Mouse (Mus musculus) embryonic facial prominence, embryonic 14.5 days (tissue): ENCODE data around the gene Birc5. TPM values are rescaled to one million over a fixed set of nuclear protein-coding genes. Genes with fewer than 3 reads are reported as not detected.

Experiments used
- ATAC-seq: fragments of 200-750 bp; cut with Nextera tagmentation; 2 replicates; pipeline ENCODE4 v1.8.0; 2017; ENCODE audit warnings: low read depth, moderate number of reproducible peaks, moderate TSS enrichment
- DNase-seq: peaks from one replicate; pipeline ENCODE4 v3.0.0-alpha.2; 2015; ENCODE audit warnings: low spot score
- H3K27ac ChIP-seq: fragments of 300-500 bp; sonication (generic); replicated peaks from 2 replicates; pipeline ENCODE4 v1.5.1; 2014; ENCODE audit warnings: low read depth, mild to moderate bottlenecking, low read length, moderate library complexity
- H3K27me3 ChIP-seq: fragments of 300-500 bp; sonication (generic); replicated peaks from 2 replicates; pipeline ENCODE4 v1.6.1; 2014; ENCODE audit warnings: low read length; ENCODE audit not compliant: control insufficient read depth, insufficient read depth
- H3K36me3 ChIP-seq: fragments of 300-500 bp; sonication (generic); 2 replicates; pipeline ENCODE4 v1.6.1; 2014; ENCODE audit warnings: low read length, mixed read lengths; ENCODE audit not compliant: control insufficient read depth, insufficient read depth
- H3K4me1 ChIP-seq: fragments of 300-500 bp; sonication (generic); 2 replicates; pipeline ENCODE4 v1.6.1; 2014; ENCODE audit warnings: antibody characterized with exemption, low read length; ENCODE audit not compliant: control insufficient read depth, insufficient read depth
- H3K4me2 ChIP-seq: fragments of 300-500 bp; sonication (generic); 2 replicates; pipeline ENCODE4 v1.6.1; 2014; ENCODE audit warnings: low read depth, mild to moderate bottlenecking, low read length, moderate library complexity, mixed read lengths
- H3K4me3 ChIP-seq: fragments of 300-500 bp; sonication (generic); 2 replicates; pipeline ENCODE4 v1.5.1; 2014; ENCODE audit warnings: low read depth, mild to moderate bottlenecking, low read length
- H3K9ac ChIP-seq: fragments of 300-500 bp; sonication (generic); 2 replicates; pipeline ENCODE4 v1.6.1; 2014; ENCODE audit warnings: low read depth, mild to moderate bottlenecking, low read length, moderate library complexity, mixed read lengths
- H3K9me3 ChIP-seq: fragments of 300-500 bp; sonication (generic); 2 replicates; pipeline ENCODE4 v1.6.1; 2016; ENCODE audit warnings: low read length; ENCODE audit not compliant: control insufficient read depth
- WGBS: fragments of 180-500 bp; shearing (Covaris S2); extraction: QIAGEN DNeasy Blood & Tissue Kit; methylation state at CpG from one replicate; pipeline ENCODE4 v1.1.7; 2014; 5-methylcytosine and 5-hydroxymethylcytosine counted together
- polyA plus RNA-seq: library from polyadenylated mRNA; unstranded; fragments of >200 nt; fragmentation: Nextera tagmentation; extraction: Ambion mirVana; gene quantifications from 2 replicates; pipeline ENCODE4 v1.2.1, GENCODE M21; 2014

Birc5 gene
- polyA plus RNA-seq, 1 experiment from 2014 or later: 229 TPM

DNA sequence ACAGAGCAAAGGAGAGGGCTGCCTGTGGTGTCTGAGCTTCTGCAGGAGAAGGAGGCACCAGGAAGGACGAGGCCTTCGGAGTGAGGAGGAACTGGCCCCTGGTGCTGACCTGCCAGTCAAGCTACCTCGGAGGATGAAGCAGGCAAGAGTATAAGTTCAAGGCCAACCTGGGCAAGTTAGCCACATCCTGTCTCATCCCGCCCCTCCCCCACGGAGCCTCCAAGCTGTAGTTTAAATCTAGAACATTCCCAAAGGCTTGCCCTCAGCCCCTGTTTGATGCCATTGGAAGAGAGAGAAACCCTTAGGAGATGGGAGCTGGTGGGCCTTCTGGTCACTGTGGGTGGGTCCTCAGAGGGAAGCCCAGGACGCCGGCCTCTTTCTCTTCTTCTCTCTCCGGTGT, 55.4 kb downstream of the Birc5 start:
- no peak overlapping the region for H3K9ac ChIP-seq
- H3K36me3 ChIP-seq: no peaks in the 10 kb centered on the region
- WGBS: 78% methylated on average over 8 of the region's 8 CpGs
- no peak overlapping the region for H3K4me2 ChIP-seq
- H3K4me3 ChIP-seq: no peak overlapping the region
- H3K27ac ChIP-seq: no peak overlapping the region
- DNase-seq: no peak
- H3K9me3 ChIP-seq: no peaks in the 10 kb centered on the region
- H3K27me3 ChIP-seq: no peaks in the 10 kb centered on the region
- H3K4me1 ChIP-seq: no peaks in the 10 kb centered on the region
- no peak for ATAC-seq

Other genes with a start within 250 kb of the Birc5 start
- gene Tnrc6c, start 195.0 kb upstream of the Birc5 start, polyA plus RNA-seq: 15.2 and 16.3 TPM in 2 replicates
- gene Tmc8, start 67.2 kb upstream of the Birc5 start, polyA plus RNA-seq: 1.1 and 1.3 TPM in 2 replicates
- gene Tmc6, start 67.1 kb upstream of the Birc5 start, polyA plus RNA-seq: 16.5 and 17.6 TPM in 2 replicates
- gene 6030468B19Rik, start 51.6 kb upstream of the Birc5 start, polyA plus RNA-seq: not detected in 2 replicates
- gene Gm20708, start 39.6 kb upstream of the Birc5 start, polyA plus RNA-seq: 0.25 and 0.86 TPM in 2 replicates
- gene Syngr2, start 39.6 kb upstream of the Birc5 start, polyA plus RNA-seq: 74.0 and 78.6 TPM in 2 replicates
- 4.5 and 5.5 TPM in 2 replicates for gene Afmid, start 23.3 kb upstream of the Birc5 start, polyA plus RNA-seq
- gene Tk1, start 23.2 kb upstream of the Birc5 start, polyA plus RNA-seq: 108 and 119 TPM in 2 replicates
- gene Tmem235, start 11.5 kb downstream of the Birc5 start, polyA plus RNA-seq: not detected in 2 replicates
- 3.7 and 4.2 TPM in 2 replicates for gene Tha1, start 24.2 kb downstream of the Birc5 start, polyA plus RNA-seq
- 6.8 and 8.3 TPM in 2 replicates for gene Socs3, start 120.8 kb downstream of the Birc5 start, polyA plus RNA-seq
- 31.0 and 34.7 TPM in 2 replicates for gene Pgs1, start 137.0 kb downstream of the Birc5 start, polyA plus RNA-seq